Mouse (Mus musculus) forebrain, embryonic 11.5 days (tissue): ENCODE data around the gene Grn. TPM values are rescaled to one million over a fixed set of nuclear protein-coding genes. Genes with fewer than 3 reads are reported as not detected.

Experiments used
- ATAC-seq: fragments of 200-750 bp; cut with Nextera tagmentation; replicated peaks from 2 replicates; pipeline ENCODE4 v1.8.0; 2017; ENCODE audit warnings: moderate TSS enrichment; ENCODE audit not compliant: low FRiP score
- DNase-seq: peaks from one replicate; pipeline ENCODE4 v3.0.0-alpha.2; 2017; ENCODE audit warnings: low spot score
- H3K27ac ChIP-seq: fragments of 300-500 bp; sonication (generic); 2 replicates; pipeline ENCODE4 v1.5.1; 2014; ENCODE audit warnings: low read depth, low read length
- H3K27me3 ChIP-seq: fragments of 300-500 bp; sonication (generic); 2 replicates; pipeline ENCODE4 v1.6.1; 2014; ENCODE audit warnings: mild to moderate bottlenecking, low read length, mixed read lengths; ENCODE audit not compliant: control insufficient read depth, insufficient read depth
- H3K36me3 ChIP-seq: fragments of 300-500 bp; sonication (generic); 2 replicates; pipeline ENCODE4 v1.6.1; 2014; ENCODE audit warnings: mild to moderate bottlenecking, low read length, moderate library complexity, mixed read lengths; ENCODE audit not compliant: control insufficient read depth, insufficient read depth
- H3K4me1 ChIP-seq: fragments of 300-500 bp; sonication (generic); replicated peaks from 2 replicates; pipeline ENCODE4 v1.6.1; 2014; ENCODE audit warnings: low read length, mixed read lengths; ENCODE audit not compliant: control insufficient read depth, insufficient read depth
- H3K4me2 ChIP-seq: fragments of 300-500 bp; sonication (generic); 2 replicates; pipeline ENCODE4 v1.6.1; 2014; ENCODE audit warnings: low read depth, mild to moderate bottlenecking, low read length, moderate library complexity, mixed read lengths; ENCODE audit not compliant: severe bottlenecking
- H3K4me3 ChIP-seq: fragments of 300-500 bp; sonication (generic); 2 replicates; pipeline ENCODE4 v1.5.1; 2014; ENCODE audit warnings: low read depth, low read length
- H3K9ac ChIP-seq: fragments of 300-500 bp; sonication (generic); 2 replicates; pipeline ENCODE4 v1.6.1; 2014; ENCODE audit warnings: low read length
- H3K9me3 ChIP-seq: fragments of 300-500 bp; sonication (generic); 2 replicates; pipeline ENCODE4 v1.6.1; 2016; ENCODE audit warnings: low read length, mixed read lengths; ENCODE audit not compliant: control insufficient read depth
- WGBS: fragments of 180-500 bp; shearing (Covaris S2); extraction: QIAGEN DNeasy Blood & Tissue Kit; methylation state at CpG from one replicate; pipeline ENCODE4 v1.1.7; 2014; 5-methylcytosine and 5-hydroxymethylcytosine counted together
- polyA plus RNA-seq: library from polyadenylated mRNA; unstranded; fragments of >200 nt; fragmentation: Nextera tagmentation; extraction: Ambion mirVana; gene quantifications from 2 replicates; pipeline ENCODE4 v1.2.1, GENCODE M21; 2014

The Grn gene
- polyA plus RNA-seq, 1 experiment from 2014 or later: 65.7 TPM

DNA sequence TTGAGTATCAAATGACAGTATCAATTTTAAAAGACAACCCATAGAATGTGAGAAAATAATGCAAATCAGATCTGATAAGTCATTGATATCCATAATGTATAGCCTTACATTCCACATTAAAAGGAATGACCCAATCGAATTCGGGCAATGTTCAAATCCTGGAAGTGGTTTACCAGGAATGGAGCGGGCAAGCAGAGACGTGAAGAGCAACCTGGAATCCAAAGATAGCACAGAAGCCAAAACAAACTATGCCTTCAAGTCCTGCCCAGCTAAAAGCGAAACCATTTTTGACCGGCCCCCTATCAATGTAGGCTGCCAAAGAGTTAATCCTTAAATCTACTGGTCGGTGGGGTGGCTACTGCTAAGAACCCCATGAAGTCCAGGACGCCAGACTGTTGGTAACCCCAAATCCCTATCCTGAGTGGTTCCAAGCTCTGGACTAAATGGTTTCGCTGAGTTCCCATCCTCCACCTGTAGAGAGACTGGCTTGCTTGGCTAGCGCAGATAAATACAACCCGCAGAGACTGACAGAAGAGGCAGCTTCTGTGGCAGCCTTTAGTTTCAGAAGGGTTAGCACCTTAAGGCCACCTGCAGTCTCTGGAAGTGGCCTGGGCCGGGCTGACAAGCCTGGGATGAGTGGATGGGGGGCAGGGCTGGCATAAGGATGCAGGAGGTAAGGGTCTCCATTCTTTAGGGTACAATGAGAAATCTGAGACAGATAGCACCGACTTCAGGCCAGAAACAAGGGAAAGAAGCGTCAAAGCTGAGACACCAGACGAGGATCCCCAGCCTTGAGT lies 37.5 kb upstream of the Grn start:
- Histone ChIP-seq H3K4me3 (peak overlapping the region; percentile 51), H3K27ac (peak overlapping the region; percentile 60), H3K9me3 (no peaks in the 10 kb centered on the region), H3K4me1 (peaks cover 23% of the 10 kb centered on the region), H3K4me2 (peak overlapping the region; percentile 84), H3K36me3 (no peaks in the 10 kb centered on the region), H3K9ac (peak overlapping the region; percentile 47), H3K27me3 (no peaks in the 10 kb centered on the region)
- no peak; the same call in none of the 2 replicates for ATAC-seq
- no peak for DNase-seq
- WGBS: 19% methylated on average over 15 of the region's 15 CpGs

DNA sequence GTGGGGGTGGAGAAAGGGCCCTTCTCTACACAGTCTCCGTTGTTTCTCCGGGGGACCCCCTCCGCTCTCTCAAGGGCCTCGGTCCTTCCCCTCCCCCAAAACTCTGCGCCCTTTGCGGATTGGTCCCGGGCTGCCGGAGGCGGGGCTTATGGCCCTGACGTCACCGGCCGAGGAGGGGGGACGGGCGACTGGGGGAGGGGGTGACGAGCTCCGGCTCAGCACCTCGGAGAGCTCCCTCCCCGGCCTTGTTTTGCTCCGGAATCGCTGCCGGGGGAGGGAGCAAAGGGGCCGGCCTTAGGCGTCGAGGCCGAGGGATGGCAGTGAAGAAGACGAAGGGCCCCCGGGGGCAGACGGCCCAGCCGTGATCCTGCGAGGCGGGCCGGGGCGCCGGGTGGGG lies 36.9 kb upstream of the Grn start, which contains the start of gene Rundc3a:
Gene Rundc3a, plus strand, starts transcription at position 166 of the 397 bp plus-strand sequence.
- H3K4me1 ChIP-seq: peaks cover 23% of the 10 kb centered on the region
- 0% methylated on average over 32 of the region's 34 CpGs for WGBS

DNA sequence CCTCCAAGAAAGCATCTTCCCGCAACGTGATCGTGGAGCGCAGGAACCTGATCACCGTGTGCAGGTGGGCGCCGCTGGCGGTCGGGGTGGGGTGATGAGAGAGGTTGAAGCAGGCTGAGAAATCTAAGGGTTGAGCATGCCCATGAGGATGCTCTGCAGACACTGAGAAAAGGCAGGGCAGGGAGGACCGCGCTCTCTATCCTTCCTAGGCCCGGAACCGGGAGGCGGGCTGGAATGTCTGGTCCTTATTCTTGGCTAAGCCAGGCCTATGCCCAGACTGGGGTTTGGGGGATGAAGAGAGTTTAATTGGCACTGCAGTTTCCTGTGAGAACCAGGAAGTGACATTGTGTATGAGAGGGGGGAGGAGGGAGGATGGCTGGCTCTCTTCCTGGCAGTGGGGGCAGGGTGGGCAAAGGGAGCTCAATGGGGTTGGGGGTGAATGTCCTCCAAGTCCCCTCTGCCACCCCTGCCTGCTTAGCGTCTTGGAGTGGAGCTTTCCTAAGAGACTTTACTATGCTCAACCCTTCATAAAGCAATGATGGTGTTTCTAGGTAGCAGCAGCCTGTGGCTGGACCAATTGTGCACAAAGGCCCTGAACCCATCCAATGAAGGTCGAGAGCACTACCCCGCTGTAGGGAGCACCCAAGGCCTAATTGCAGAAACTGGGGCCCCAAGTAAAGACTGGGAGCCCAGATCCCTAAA lies 36.2 kb upstream of the Grn start:
- no peaks in the 10 kb centered on the region for H3K36me3 ChIP-seq
- peak overlapping the region; percentile 65 for H3K27ac ChIP-seq
- 8% methylated on average over 17 of the region's 17 CpGs for WGBS
- DNase-seq (peak; percentile 58), ATAC-seq (peak; percentile 31)
- H3K9me3 ChIP-seq: no peaks in the 10 kb centered on the region
- H3K4me1 ChIP-seq: peaks cover 23% of the 10 kb centered on the region
- peak overlapping the region; percentile 84 for H3K4me2 ChIP-seq
- peak overlapping the region; percentile 60 for H3K9ac ChIP-seq
- peaks cover 4% of the 10 kb centered on the region; the same call in 1 of the 2 replicates for H3K27me3 ChIP-seq
- H3K4me3 ChIP-seq: peak overlapping the region; percentile 51

More for the DNA sequence above, 36.9 kb upstream of the Grn start, which contains the start of gene Rundc3a:
- Histone ChIP-seq H3K4me3 (peak within 1 kb of the TSS; percentile 51), H3K9me3 (no peaks in the 10 kb centered on the region), H3K4me2 (peak within 1 kb of the TSS; percentile 84), H3K9ac (peak within 1 kb of the TSS; percentile 60), H3K36me3 (no peaks in the 10 kb centered on the region), H3K27ac (peak within 1 kb of the TSS; percentile 65), H3K27me3 (no peaks in the 10 kb centered on the region; the same call in 1 of the 2 replicates)
- peak; percentile 93 for ATAC-seq
- peak; percentile 98 for DNase-seq

DNA sequence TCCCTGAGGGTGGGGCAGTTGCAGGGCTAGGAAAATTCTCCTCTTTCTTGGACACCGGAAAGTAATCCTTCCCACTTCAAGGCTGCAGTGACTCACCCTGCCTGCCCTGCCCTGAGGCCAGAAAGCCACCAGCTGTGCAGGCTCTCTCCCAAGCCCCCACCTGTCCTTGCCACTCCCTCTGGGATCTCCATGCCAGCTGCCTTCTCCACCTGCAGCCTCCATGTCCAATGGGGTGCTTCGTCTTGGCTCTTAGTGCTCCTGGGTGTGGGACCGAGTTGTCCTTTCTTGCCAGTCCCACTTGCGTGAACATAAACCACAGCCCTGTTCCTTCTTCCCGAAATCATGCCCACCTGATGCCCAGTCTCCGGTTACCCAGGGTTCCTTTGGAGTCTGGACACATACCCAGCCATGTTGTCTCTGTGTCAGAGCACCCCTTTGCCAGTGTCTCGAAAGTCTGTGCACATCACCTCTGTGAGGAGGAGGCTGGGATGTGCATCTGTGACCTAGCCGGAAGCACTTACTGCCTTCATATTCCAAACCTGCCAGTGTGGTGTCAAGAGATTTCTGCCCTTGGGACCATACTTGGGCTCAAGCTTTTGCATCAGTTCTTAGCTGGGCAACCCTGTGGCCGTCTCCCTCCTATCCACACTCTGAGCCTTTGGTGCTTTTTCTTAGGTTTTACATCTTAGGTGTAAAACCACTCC lies 35.5 kb upstream of the Grn start:
- DNase-seq (peak; percentile 50), ATAC-seq (no peak)
- 78% methylated on average over 9 of the region's 9 CpGs for whole genome bisulfite sequencing
- Histone ChIP-seq H3K27me3 (peaks cover 10% of the 10 kb centered on the region), H3K4me3 (peak overlapping the region; percentile 51), H3K4me2 (peak overlapping the region; percentile 84), H3K9me3 (no peaks in the 10 kb centered on the region), H3K4me1 (peaks cover 23% of the 10 kb centered on the region), H3K36me3 (no peaks in the 10 kb centered on the region), H3K9ac (peak overlapping the region; percentile 60), H3K27ac (no peak overlapping the region)

DNA sequence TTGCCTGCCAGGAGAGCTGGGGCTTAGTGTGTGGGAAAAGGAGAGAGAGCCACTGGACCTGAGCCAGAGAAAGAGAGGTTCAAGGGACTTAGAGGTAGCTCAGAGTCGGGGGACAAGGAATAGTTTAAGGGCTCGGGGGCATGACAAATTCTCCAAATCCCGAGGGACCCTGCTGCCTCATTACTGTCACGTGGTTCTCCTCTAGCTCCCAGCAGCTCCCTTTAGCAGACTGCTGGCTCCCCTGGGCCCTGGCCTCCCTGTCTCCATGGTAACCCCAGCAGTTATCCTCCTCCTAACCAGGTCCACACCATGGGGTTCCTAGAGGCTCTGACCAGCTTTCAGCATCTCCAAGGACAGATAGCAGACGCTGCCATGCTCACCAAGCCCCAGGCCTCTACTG lies 34.9 kb upstream of the Grn start:
- ATAC-seq: no peak
- H3K27ac ChIP-seq: no peak overlapping the region

DNA sequence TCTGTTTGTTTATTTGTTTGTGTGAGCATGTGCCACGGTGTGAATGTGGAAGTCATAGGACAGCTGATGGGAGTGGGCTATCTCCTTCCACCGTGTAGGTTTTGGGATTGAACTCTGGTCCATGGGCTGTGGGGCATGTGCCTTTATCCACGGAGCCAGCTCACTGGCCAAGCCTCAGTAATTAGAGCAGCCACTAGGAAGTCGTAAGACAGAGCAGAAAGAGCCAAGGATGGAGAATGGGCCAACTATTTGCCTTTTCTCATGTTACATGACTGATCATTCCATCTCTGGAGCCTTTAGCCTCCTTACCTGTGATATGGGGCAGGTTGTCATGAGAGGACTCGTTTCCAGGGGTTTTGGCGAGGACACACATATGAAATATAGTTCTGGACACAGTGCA lies 33.9 kb upstream of the Grn start:
- ATAC-seq: no peak
- Histone ChIP-seq H3K4me2 (peak overlapping the region; percentile 84; the same call in 1 of the 2 replicates), H3K9me3 (no peaks in the 10 kb centered on the region), H3K27me3 (peaks cover 19% of the 10 kb centered on the region), H3K9ac (no peak overlapping the region), H3K27ac (no peak overlapping the region), H3K4me3 (no peak overlapping the region), H3K4me1 (peaks cover 26% of the 10 kb centered on the region), H3K36me3 (no peaks in the 10 kb centered on the region)
- DNase-seq: no peak
- 68% methylated on average over 6 of the region's 6 CpGs for WGBS

More for the DNA sequence above, 34.9 kb upstream of the Grn start:
- Histone ChIP-seq H3K4me3 (peak overlapping the region; percentile 51; the same call in 1 of the 2 replicates), H3K27me3 (peaks cover 15% of the 10 kb centered on the region), H3K4me2 (peak overlapping the region; percentile 84), H3K36me3 (no peaks in the 10 kb centered on the region), H3K4me1 (peaks cover 26% of the 10 kb centered on the region), H3K9ac (peak overlapping the region; percentile 21; the same call in 1 of the 2 replicates), H3K9me3 (no peaks in the 10 kb centered on the region)
- 3% methylated on average over 5 of the region's 5 CpGs for WGBS
- DNase-seq: peak; percentile 53

DNA sequence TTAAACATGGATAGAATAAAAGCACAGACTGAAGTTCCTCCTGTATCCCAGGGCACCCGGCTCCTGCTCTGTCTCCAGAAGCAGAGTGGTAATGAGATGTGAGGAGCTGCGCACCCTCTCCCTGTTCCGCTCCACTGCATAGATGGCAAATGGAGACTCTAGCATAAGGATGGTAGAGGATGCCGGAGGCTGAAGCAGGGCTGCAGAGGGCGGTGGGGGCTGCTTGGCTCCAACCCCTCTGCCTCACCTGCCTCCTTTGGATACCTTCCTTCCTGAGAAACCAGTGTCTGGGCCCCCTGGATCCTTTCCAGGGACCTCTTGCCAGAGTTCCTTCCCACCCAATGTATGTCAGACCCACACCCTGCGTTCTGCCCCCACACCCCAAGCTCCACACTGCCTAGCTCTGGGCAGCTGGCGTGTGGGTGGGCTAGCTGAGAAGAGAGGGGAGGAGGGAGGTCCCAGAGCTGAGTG lies 33.4 kb upstream of the Grn start:
- Histone ChIP-seq H3K4me2 (no peak overlapping the region), H3K27me3 (peaks cover 19% of the 10 kb centered on the region), H3K27ac (no peak overlapping the region), H3K4me3 (no peak overlapping the region), H3K4me1 (peaks cover 26% of the 10 kb centered on the region), H3K9me3 (no peaks in the 10 kb centered on the region), H3K36me3 (no peaks in the 10 kb centered on the region), H3K9ac (no peak overlapping the region)
- DNase-seq: no peak
- ATAC-seq: no peak
- WGBS: 82% methylated on average over 7 of the region's 7 CpGs
